Mouse (Mus musculus) lung, postnatal 10 days (tissue): ENCODE measurements at regions not wholly inside any gene's neighbourhood (a gene's known extent, or its start where the extent isn't known, plus 50 kb on each side); places are given as distances from the start of the nearest gene placed in this dataset.
"Not testable (repeated sequence)": the region's sequence is repeated elsewhere in the genome, so short reads cannot be mapped to it uniquely, and the experiment has no call there.

Source experiments
- DNase-seq: peaks from one replicate; pipeline ENCODE4 v3.0.0; 2021

- DNase-seq, result peak; percentile 52
Measured at GRCm38 (mm10) chr12:114012860-114013259, 469.2 kb downstream of the Adam6a start.

DNA sequence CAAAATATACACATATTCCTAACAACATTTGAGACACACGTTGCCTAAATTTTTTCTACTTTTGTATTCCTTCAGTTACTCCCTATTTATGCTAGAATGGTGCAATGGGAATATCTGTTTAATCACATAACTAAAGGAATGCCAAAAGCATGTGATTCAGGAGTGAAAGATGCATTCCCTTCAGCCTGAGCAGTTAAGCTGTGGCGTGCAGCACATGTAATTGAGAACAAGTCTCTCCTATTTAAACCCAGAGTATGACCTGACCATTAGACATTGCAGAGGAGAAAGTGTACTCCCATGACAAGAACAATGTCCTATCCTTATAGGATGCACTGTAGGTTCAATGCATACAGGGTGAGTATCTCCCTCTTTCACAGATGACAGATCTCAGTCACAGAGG, 493.3 kb downstream of the Adam6a start:
- DNase-seq, result not testable (repeated sequence)

DNA sequence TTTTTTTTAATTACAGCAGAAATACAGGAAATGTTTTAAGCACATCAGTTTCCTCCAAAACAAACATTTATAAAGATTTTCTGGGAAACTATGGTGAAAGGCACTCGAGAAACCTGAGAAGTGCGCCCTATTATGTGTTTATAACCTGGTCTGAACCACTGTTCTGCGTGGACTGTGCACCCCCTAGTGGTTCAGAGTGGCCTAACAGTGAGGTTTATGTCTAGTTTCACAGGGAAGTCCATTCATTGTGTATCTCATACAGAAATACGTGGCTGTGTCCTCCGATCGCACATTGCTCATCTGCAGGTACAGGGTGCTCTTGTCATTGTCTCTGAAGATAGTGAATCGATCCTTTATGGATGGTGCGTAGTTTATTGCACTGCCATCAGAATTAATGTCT, 504.3 kb downstream of the Adam6a start:
- not testable (repeated sequence) for DNase-seq

- DNase-seq, result no peak
Measured at GRCm38 (mm10) chr12:114053341-114053740, 509.6 kb downstream of the Adam6a start.

DNA sequence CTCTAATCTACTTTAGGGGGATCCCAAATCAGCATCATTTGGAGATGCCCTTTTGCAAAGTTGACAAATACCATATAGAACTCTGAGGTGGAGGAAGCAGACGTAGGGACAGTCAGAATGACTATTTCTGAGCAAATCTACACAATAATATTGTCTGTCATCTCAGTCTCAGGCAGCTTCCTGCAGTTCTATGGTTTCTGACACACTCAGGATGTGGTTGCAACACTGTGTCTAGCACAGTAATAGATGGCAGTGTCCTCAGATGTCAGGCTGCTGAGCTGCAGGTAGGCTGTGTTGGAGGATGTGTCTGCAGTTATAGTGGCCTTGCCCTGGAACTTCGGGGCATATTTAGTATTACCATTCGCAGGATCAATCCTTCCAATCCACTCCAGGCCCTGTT, 515.9 kb downstream of the Adam6a start:
- no peak for DNase-seq

DNA sequence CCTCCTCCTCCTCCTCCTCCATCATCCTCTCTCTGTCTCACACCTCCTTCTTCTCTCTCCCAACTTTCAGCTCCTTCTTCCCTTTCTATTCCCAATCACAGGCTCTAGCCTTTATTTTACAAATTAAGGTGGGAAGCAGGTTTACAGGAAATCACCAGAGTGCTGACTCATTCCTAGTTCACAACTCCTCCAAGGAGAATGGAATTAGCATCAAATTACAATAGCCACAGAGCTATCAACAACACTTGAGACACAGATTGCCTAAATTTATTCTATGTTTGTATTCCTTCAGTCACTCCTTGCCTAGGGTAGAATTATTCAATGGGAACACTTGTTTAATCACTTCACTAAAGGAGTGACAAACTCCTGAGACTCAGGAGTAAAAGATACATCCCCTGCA, 523.5 kb downstream of the Adam6a start:
- no peak for DNase-seq

- DNase-seq, result not testable (repeated sequence)
Measured at GRCm38 (mm10) chr12:114108731-114109130, 565.0 kb downstream of the Adam6a start.

GRCm38 (mm10) chr12:114134897-114135296, 591.2 kb downstream of the Adam6a start:
- no peak for DNase-seq

DNA sequence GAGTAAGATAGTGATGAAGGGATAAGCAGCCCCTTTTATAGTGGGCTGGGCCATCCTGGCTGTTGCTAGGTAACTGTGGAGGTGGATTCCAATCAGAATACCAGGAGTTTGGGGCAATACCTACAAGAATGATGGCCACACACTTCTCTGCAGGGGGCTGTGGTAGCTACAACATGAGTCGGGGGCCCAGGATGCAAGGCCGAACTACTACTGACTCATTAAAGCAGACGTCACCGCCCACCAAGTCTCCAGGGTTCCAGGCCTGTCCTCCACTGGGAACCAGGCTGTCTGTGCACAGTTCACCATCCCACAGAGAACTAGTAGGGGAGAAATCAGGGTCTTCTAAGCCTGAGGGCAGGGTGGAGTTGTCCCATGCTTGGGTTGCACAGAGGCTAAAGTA, 605.1 kb downstream of the Adam6a start:
- DNase-seq, result no peak

- no peak for DNase-seq
Measured at GRCm38 (mm10) chr12:114172305-114172704, 628.6 kb downstream of the Adam6a start.

- DNase-seq, result no peak
Measured at GRCm38 (mm10) chr12:114199521-114199920, 655.8 kb downstream of the Adam6a start.

GRCm38 (mm10) chr12:114222541-114222940, 678.8 kb downstream of the Adam6a start:
- DNase-seq, result no peak
